Mouse (Mus musculus) liver, embryonic 16.5 days (tissue): Measurements from ENCODE around the gene Csnk2b. TPM values are rescaled to one million over a fixed set of nuclear protein-coding genes. Genes with fewer than 3 reads are reported as not detected.

Experiments used
- ATAC-seq: fragments of 200-750 bp; cut with Nextera tagmentation; 2 replicates; pipeline ENCODE4 v1.8.0; 2017; ENCODE audit warnings: low read depth, mild to moderate bottlenecking, moderate number of reproducible peaks, moderate library complexity
- H3K27ac ChIP-seq: fragments of 300-500 bp; sonication (generic); 2 replicates; pipeline ENCODE4 v1.5.1; 2014; ENCODE audit warnings: mild to moderate bottlenecking, low read length
- H3K27me3 ChIP-seq: fragments of 300-500 bp; sonication (generic); 2 replicates; pipeline ENCODE4 v1.6.1; 2014; ENCODE audit warnings: low read depth, low read length, mixed read lengths; ENCODE audit not compliant: control insufficient read depth, insufficient read depth
- H3K36me3 ChIP-seq: fragments of 300-500 bp; sonication (generic); 2 replicates; pipeline ENCODE4 v1.6.1; 2014; ENCODE audit warnings: mild to moderate bottlenecking; ENCODE audit not compliant: control insufficient read depth, insufficient read depth
- H3K4me1 ChIP-seq: fragments of 300-500 bp; sonication (generic); 2 replicates; pipeline ENCODE4 v1.6.1; 2014; ENCODE audit warnings: low read depth, low read length, mixed read lengths; ENCODE audit not compliant: control insufficient read depth
- H3K4me2 ChIP-seq: fragments of 300-500 bp; sonication (generic); 2 replicates; pipeline ENCODE4 v1.6.1; 2014; ENCODE audit warnings: low read depth, low read length, mixed read lengths
- H3K4me3 ChIP-seq: fragments of 300-500 bp; sonication (generic); 2 replicates; pipeline ENCODE4 v1.5.1; 2014; ENCODE audit warnings: low read depth, mild to moderate bottlenecking, low read length
- H3K9ac ChIP-seq: fragments of 300-500 bp; sonication (generic); 2 replicates; pipeline ENCODE4 v1.6.1; 2014; ENCODE audit warnings: low read depth, low read length
- H3K9me3 ChIP-seq: fragments of 300-500 bp; sonication (generic); replicated peaks from 2 replicates; pipeline ENCODE4 v1.6.1; 2016; ENCODE audit warnings: low read length; ENCODE audit not compliant: control insufficient read depth
- WGBS: fragments of 180-500 bp; shearing (Covaris S2); extraction: QIAGEN DNeasy Blood & Tissue Kit; methylation state at CpG from one replicate; pipeline ENCODE4 v1.1.7; 2014; ENCODE audit not compliant: insufficient replicate concordance; 5-methylcytosine and 5-hydroxymethylcytosine counted together
- polyA plus RNA-seq: library from polyadenylated mRNA; unstranded; fragments of >200 nt; fragmentation: Nextera tagmentation; extraction: Ambion mirVana; gene quantifications from 2 replicates; pipeline ENCODE4 v1.2.1, GENCODE M21; 2015

Gene Csnk2b
- 115 and 123 TPM in 2 replicates for polyA plus RNA-seq

GRCm38 (mm10) chr17:35121871-35122303, at the start of gene Csnk2b:
Gene Csnk2b, minus strand, starts transcription at chr17:35122053.
- H3K27ac ChIP-seq = peak within 1 kb of the TSS; percentile 95
- no peaks in the 10 kb centered on the region for H3K9me3 ChIP-seq
- peak within 1 kb of the TSS; percentile 97 for H3K4me3 ChIP-seq
- H3K36me3 ChIP-seq = peaks cover 20% of the 10 kb centered on the region
- no peak for ATAC-seq
- H3K27me3 ChIP-seq = no peaks in the 10 kb centered on the region
- H3K4me1 ChIP-seq = peaks cover 23% of the 10 kb centered on the region
- WGBS = 1% methylated on average over 19 of the region's 19 CpGs
- peak within 1 kb of the TSS; percentile 97 for H3K9ac ChIP-seq
- H3K4me2 ChIP-seq = peak within 1 kb of the TSS; percentile 94

- Histone ChIP-seq H3K27ac (no peak overlapping the region), H3K9me3 (no peaks in the 10 kb centered on the region), H3K9ac (no peak overlapping the region), H3K4me2 (no peak overlapping the region), H3K27me3 (no peaks in the 10 kb centered on the region), H3K4me3 (no peak overlapping the region), H3K36me3 (no peaks in the 10 kb centered on the region), H3K4me1 (peaks cover 8% of the 10 kb centered on the region)
- ATAC-seq = no peak
- WGBS = 9% methylated on average over 4 of the region's 4 CpGs
Measured at GRCm38 (mm10) chr17:35168541-35169207, 46.8 kb upstream of the Csnk2b start.

- 68% methylated on average over 7 of the region's 7 CpGs for WGBS
- Histone ChIP-seq H3K9me3 (no peaks in the 10 kb centered on the region), H3K4me2 (no peak overlapping the region), H3K27me3 (no peaks in the 10 kb centered on the region), H3K4me1 (peaks cover 17% of the 10 kb centered on the region), H3K9ac (no peak overlapping the region), H3K4me3 (no peak overlapping the region), H3K27ac (no peak overlapping the region), H3K36me3 (no peaks in the 10 kb centered on the region)
- ATAC-seq = no peak
Measured at GRCm38 (mm10) chr17:35167794-35168193, 45.9 kb upstream of the Csnk2b start.

- Histone ChIP-seq H3K27me3 (no peaks in the 10 kb centered on the region), H3K9ac (no peak overlapping the region), H3K4me1 (peaks cover 25% of the 10 kb centered on the region), H3K27ac (no peak overlapping the region), H3K4me2 (no peak overlapping the region), H3K4me3 (no peak overlapping the region), H3K36me3 (peaks cover 7% of the 10 kb centered on the region), H3K9me3 (no peaks in the 10 kb centered on the region)
- ATAC-seq = no peak
- 69% methylated on average over 8 of the region's 8 CpGs for WGBS
Measured at GRCm38 (mm10) chr17:35166352-35167035, 44.6 kb upstream of the Csnk2b start.

GRCm38 (mm10) chr17:35165451-35166155, 43.8 kb upstream of the Csnk2b start:
- H3K27me3 ChIP-seq = no peaks in the 10 kb centered on the region
- H3K36me3 ChIP-seq = peaks cover 16% of the 10 kb centered on the region
- no peak; the same call in 1 of the 2 replicates for ATAC-seq
- H3K4me1 ChIP-seq = peaks cover 25% of the 10 kb centered on the region
- H3K9me3 ChIP-seq = no peaks in the 10 kb centered on the region
- H3K4me2 ChIP-seq = peak overlapping the region; percentile 90
- peak overlapping the region; percentile 98 for H3K27ac ChIP-seq
- H3K4me3 ChIP-seq = peak overlapping the region; percentile 81
- peak overlapping the region; percentile 66; the same call in 1 of the 2 replicates for H3K9ac ChIP-seq
- WGBS = 25% methylated on average over 12 of the region's 12 CpGs

- under 1% methylated on average over 62 of the region's 89 CpGs for WGBS
- Histone ChIP-seq H3K4me1 (peaks cover 25% of the 10 kb centered on the region), H3K36me3 (peaks cover 24% of the 10 kb centered on the region), H3K4me3 (peak within 1 kb of the TSS; percentile 81), H3K9ac (peak within 1 kb of the TSS; percentile 92), H3K27ac (peak within 1 kb of the TSS; percentile 98), H3K9me3 (no peaks in the 10 kb centered on the region), H3K27me3 (no peaks in the 10 kb centered on the region), H3K4me2 (peak within 1 kb of the TSS; percentile 90)
- ATAC-seq = peak; percentile 95
Measured at GRCm38 (mm10) chr17:35164568-35165450, 43.0 kb upstream of the Csnk2b start, which contains the start of gene Prrc2a. Gene Prrc2a, minus strand, starts transcription at chr17:35164897.

- Histone ChIP-seq H3K4me3 (peak overlapping the region; percentile 81), H3K4me2 (peak overlapping the region; percentile 90), H3K9me3 (no peaks in the 10 kb centered on the region), H3K27me3 (no peaks in the 10 kb centered on the region), H3K9ac (peak overlapping the region; percentile 92), H3K4me1 (peaks cover 25% of the 10 kb centered on the region), H3K36me3 (peaks cover 30% of the 10 kb centered on the region), H3K27ac (peak overlapping the region; percentile 98)
- WGBS = under 1% methylated on average over 28 of the region's 28 CpGs
- ATAC-seq = no peak
Measured at GRCm38 (mm10) chr17:35164218-35164567, 42.3 kb upstream of the Csnk2b start.

GRCm38 (mm10) chr17:35163326-35164081, 41.7 kb upstream of the Csnk2b start:
- peak overlapping the region; percentile 98 for H3K27ac ChIP-seq
- WGBS = 7% methylated on average over 8 of the region's 8 CpGs
- ATAC-seq = no peak

More at GRCm38 (mm10) chr17:35163326-35164081, 41.7 kb upstream of the Csnk2b start:
- H3K4me1 ChIP-seq = peaks cover 25% of the 10 kb centered on the region
- peak overlapping the region; percentile 92 for H3K9ac ChIP-seq
- no peaks in the 10 kb centered on the region for H3K9me3 ChIP-seq
- peak overlapping the region; percentile 81 for H3K4me3 ChIP-seq
- peaks cover 36% of the 10 kb centered on the region for H3K36me3 ChIP-seq
- H3K27me3 ChIP-seq = no peaks in the 10 kb centered on the region
- H3K4me2 ChIP-seq = peak overlapping the region; percentile 90
